10 mouse cellular contexts compared by ENCODE assay signal in the genomic region with DNA sequence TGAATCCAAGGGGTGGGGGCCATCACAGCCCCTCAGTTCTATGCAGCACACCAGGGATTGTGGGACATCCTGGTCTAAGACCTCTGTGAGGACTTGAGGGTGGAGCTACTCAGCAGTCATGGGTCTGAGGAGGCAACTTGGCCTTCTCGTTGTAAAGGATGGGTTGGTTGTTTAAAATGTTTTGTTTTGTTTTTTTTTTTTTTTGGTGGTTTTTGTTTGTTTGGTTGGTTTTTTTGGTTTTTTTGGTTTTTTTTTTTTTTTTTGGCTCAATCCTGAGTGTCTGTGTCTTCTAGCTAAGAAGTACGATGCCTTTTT. TPM values are rescaled to one million over a fixed set of nuclear protein-coding genes. Genes with fewer than 3 reads are reported as not detected.
DNase-seq lines count a peak whose midpoint lies in the region; ATAC-seq and TF ChIP-seq lines count a peak whose summit lies in the region.
"Had no signal": no experiment of that assay in that cellular context is flagged by ENCODE, and none has a peak within 500 bp of the region (broad histone marks: within the 10 kb centered on the region; RNA-seq: fewer than 3 reads in every experiment).

No protein-coding gene starts in this region.

- no peak for ATAC-seq in heart, embryonic 14.5 days (ENCODE audit: insufficient number of reproducible peaks, insufficient read depth, low FRiP score, low read depth)
- ATAC-seq in hindbrain, embryonic 16.5 days: no peak
- no peak for ATAC-seq in midbrain, embryonic 14.5 days (ENCODE audit: low FRiP score, low TSS enrichment)

- peak overlapping the region in 1 of 2 experiments; percentile 91; a peak in 1 of 4 replicates for H3K27ac ChIP-seq in heart, embryonic 14.5 days (replicated peaks in 1 of 2; ENCODE audit: control insufficient read depth in 1 of 2, insufficient read depth in 1 of 2, low read depth in 2 of 2, low read length in 2 of 2)
- H3K27ac ChIP-seq in bone marrow macrophage, adult 2 months (ENCODE audit: insufficient read depth, low read depth, low read length): no peak overlapping the region
- H3K27ac ChIP-seq in hindbrain, embryonic 16.5 days (ENCODE audit: low read depth, low read length): no peak overlapping the region
- no peak overlapping the region for H3K27ac ChIP-seq in midbrain, embryonic 14.5 days (replicated peaks; ENCODE audit: low read depth, low read length)
- H3K27ac ChIP-seq: heart, adult 2 months had no signal

- TF ChIP-seq CTCF in bone marrow macrophage, adult 2 months (IDR thresholded peaks at IDR 0.05; ENCODE audit: low read depth, low read length): no peak

- peaks cover 34 to 45% of the 10 kb centered on the region in 2 experiments for H3K4me1 ChIP-seq in heart, embryonic 14.5 days (ENCODE audit: control insufficient read depth in 2 of 2, insufficient read depth in 2 of 2, low read length in 2 of 2)
- H3K4me1 ChIP-seq in bone marrow macrophage, adult 2 months (ENCODE audit: control insufficient read depth, insufficient read depth, low read length): peaks cover 15% of the 10 kb centered on the region
- peaks cover 16% of the 10 kb centered on the region for H3K4me1 ChIP-seq in hindbrain, embryonic 16.5 days (ENCODE audit: control insufficient read depth, insufficient read depth, low read depth, low read length)
- peaks cover 15% of the 10 kb centered on the region for H3K4me1 ChIP-seq in midbrain, embryonic 14.5 days (ENCODE audit: control insufficient read depth, insufficient read depth, low read length)

- H3K9me3 ChIP-seq in heart, embryonic 14.5 days (ENCODE audit: control insufficient read depth, low read length): no peaks in the 10 kb centered on the region
- H3K9me3 ChIP-seq in hindbrain, embryonic 16.5 days (ENCODE audit: control insufficient read depth, low read length): no peaks in the 10 kb centered on the region
- no peaks in the 10 kb centered on the region for H3K9me3 ChIP-seq in midbrain, embryonic 14.5 days (ENCODE audit: control insufficient read depth, low read length)

- H3K9ac ChIP-seq in heart, embryonic 14.5 days (ENCODE audit: low read length): peak overlapping the region; percentile 98
- peak overlapping the region; percentile 95 for H3K9ac ChIP-seq in hindbrain, embryonic 16.5 days (ENCODE audit: low read depth, low read length)
- H3K9ac ChIP-seq in midbrain, embryonic 14.5 days (replicated peaks; ENCODE audit: low read length): peak overlapping the region; percentile 94

- intact Hi-C loops in heart, postnatal 10 days (cut with DNase I): no loop called here

- no peak for TF ChIP-seq POLR2A in bone marrow macrophage, adult 2 months (IDR thresholded peaks at IDR 0.05; ENCODE audit: borderline replicate concordance, low read depth, low read length)

- H3K27me3 ChIP-seq in heart, embryonic 14.5 days (ENCODE audit: control insufficient read depth, insufficient read depth, low read length): no peaks in the 10 kb centered on the region
- H3K27me3 ChIP-seq in hindbrain, embryonic 16.5 days (replicated peaks; ENCODE audit: control insufficient read depth, insufficient read depth, low read length): no peaks in the 10 kb centered on the region
- no peaks in the 10 kb centered on the region for H3K27me3 ChIP-seq in midbrain, embryonic 14.5 days (ENCODE audit: control insufficient read depth, insufficient read depth, low read length)

- WGBS in heart, embryonic 14.5 days: 56% methylated on average over 2 of the region's 2 CpGs
- 59% methylated on average over 2 of the region's 2 CpGs for WGBS in hindbrain, embryonic 16.5 days
- WGBS in midbrain, embryonic 14.5 days: 61% methylated on average over 2 of the region's 2 CpGs

- no peak for DNase-seq in heart, postnatal 10 days
- no peak for DNase-seq in midbrain, embryonic 14.5 days
- DNase-seq in right cerebral cortex, postnatal 36 days (ENCODE audit: low spot score in 2 of 2): no peak
- DNase-seq in yolk sac, embryonic 10.5 days (ENCODE audit: low spot score): no peak
- no peak for DNase-seq in urinary bladder, adult 18-20 months (ENCODE audit: low spot score in 2 of 2)
- DNase-seq: heart, adult 2 months; thymus, postnatal 14 days had no signal

- peak overlapping the region; percentile 85 to 88; a peak in 3 of 4 replicates for H3K4me3 ChIP-seq in heart, embryonic 14.5 days (ENCODE audit: control insufficient read depth in 1 of 2, insufficient read depth in 1 of 2, low read depth in 1 of 2, low read length in 2 of 2)
- peak overlapping the region; percentile 94 for H3K4me3 ChIP-seq in bone marrow macrophage, adult 2 months (ENCODE audit: insufficient read depth, low read length)
- peak overlapping the region; percentile 68 for H3K4me3 ChIP-seq in hindbrain, embryonic 16.5 days (ENCODE audit: low read length)
- peak overlapping the region; percentile 77 for H3K4me3 ChIP-seq in midbrain, embryonic 14.5 days (replicated peaks; ENCODE audit: low read depth, low read length)

- peak overlapping the region; percentile 93 for H3K4me2 ChIP-seq in heart, embryonic 14.5 days (ENCODE audit: low read length)
- H3K4me2 ChIP-seq in hindbrain, embryonic 16.5 days (ENCODE audit: low read length): peak overlapping the region; percentile 89
- peak overlapping the region; percentile 92 for H3K4me2 ChIP-seq in midbrain, embryonic 14.5 days (ENCODE audit: low read length)

- peaks cover 48% of the 10 kb centered on the region for H3K36me3 ChIP-seq in heart, embryonic 14.5 days (ENCODE audit: control insufficient read depth, insufficient read depth, low read length)
- peaks cover 9% of the 10 kb centered on the region for H3K36me3 ChIP-seq in hindbrain, embryonic 16.5 days (ENCODE audit: control insufficient read depth, insufficient read depth, low read length)
- H3K36me3 ChIP-seq in midbrain, embryonic 14.5 days (ENCODE audit: control insufficient read depth, insufficient read depth, low read length): peaks cover 31% of the 10 kb centered on the region

RNA-seq across cellular contexts. Expression of gene Rpl10a, which starts 1.9 kb away (rescaled TPM):
- 440 and 513 TPM in 2 replicates for polyA plus RNA-seq in heart, embryonic 14.5 days (2014; fragmentation: Nextera tagmentation; extraction: Ambion mirVana)
- 100 to 1,000 TPM; 584 to 595 TPM for total RNA-seq in heart, postnatal 10 days (2021)
- polyA plus RNA-seq in bone marrow macrophage, adult 2 months (2012; ENCODE audit: insufficient read depth, insufficient read length, missing spikeins): 568 and 618 TPM in 2 replicates
- polyA plus RNA-seq in hindbrain, embryonic 16.5 days (2015; fragmentation: Nextera tagmentation; extraction: Ambion mirVana): 287 and 323 TPM in 2 replicates
- 401 and 423 TPM in 2 replicates for polyA plus RNA-seq in midbrain, embryonic 14.5 days (2014; fragmentation: Nextera tagmentation; extraction: Ambion mirVana)

RNA-seq across cellular contexts. Expression of gene Fance, which starts 16.9 kb away (rescaled TPM):
- 17.8 and 19.5 TPM in 2 replicates for polyA plus RNA-seq in heart, embryonic 14.5 days (2014; fragmentation: Nextera tagmentation; extraction: Ambion mirVana)
- total RNA-seq in heart, postnatal 10 days (2021): 10 to 100 TPM; 16.9 to 18.2 TPM
- 24.2 and 32.1 TPM in 2 replicates for polyA plus RNA-seq in bone marrow macrophage, adult 2 months (2012; ENCODE audit: insufficient read depth, insufficient read length, missing spikeins)
- polyA plus RNA-seq in hindbrain, embryonic 16.5 days (2015; fragmentation: Nextera tagmentation; extraction: Ambion mirVana): 25.0 and 25.7 TPM in 2 replicates
- 19.5 and 24.3 TPM in 2 replicates for polyA plus RNA-seq in midbrain, embryonic 14.5 days (2014; fragmentation: Nextera tagmentation; extraction: Ambion mirVana)

RNA-seq across cellular contexts. Expression of gene Tead3, which starts 20.4 kb away (rescaled TPM):
- polyA plus RNA-seq in heart, embryonic 14.5 days (2014; fragmentation: Nextera tagmentation; extraction: Ambion mirVana): 5.4 and 7.2 TPM in 2 replicates
- 10 to 100 TPM; 15.3 to 19.3 TPM for total RNA-seq in heart, postnatal 10 days (2021)
- polyA plus RNA-seq in bone marrow macrophage, adult 2 months (2012; ENCODE audit: insufficient read depth, insufficient read length, missing spikeins): not detected in 2 replicates
- polyA plus RNA-seq in hindbrain, embryonic 16.5 days (2015; fragmentation: Nextera tagmentation; extraction: Ambion mirVana): 1.4 and 2.0 TPM in 2 replicates
- polyA plus RNA-seq in midbrain, embryonic 14.5 days (2014; fragmentation: Nextera tagmentation; extraction: Ambion mirVana): 0.78 and 1.7 TPM in 2 replicates

RNA-seq across cellular contexts. Expression of gene Tulp1, which starts 34.8 kb away (rescaled TPM):
- 3.3 and 3.4 TPM in 2 replicates for polyA plus RNA-seq in heart, embryonic 14.5 days (2014; fragmentation: Nextera tagmentation; extraction: Ambion mirVana)
- total RNA-seq in heart, postnatal 10 days (2021): under 1 TPM; 0.86 to 0.94 TPM
- not detected in 2 replicates for polyA plus RNA-seq in bone marrow macrophage, adult 2 months (2012; ENCODE audit: insufficient read depth, insufficient read length, missing spikeins)
- polyA plus RNA-seq in hindbrain, embryonic 16.5 days (2015; fragmentation: Nextera tagmentation; extraction: Ambion mirVana): 1.5 and 1.6 TPM in 2 replicates
- polyA plus RNA-seq in midbrain, embryonic 14.5 days (2014; fragmentation: Nextera tagmentation; extraction: Ambion mirVana): 1.4 and 1.5 TPM in 2 replicates
- total RNA-seq: heart, adult 2 months had no signal
- polyA plus RNA-seq: heart, adult 2 months had no signal
